ENCODE assay signal across 9 mouse cellular contexts in genomic region chr12:108613081-108613480, GRCm38 (mm10). TPM values are rescaled to one million over a fixed set of nuclear protein-coding genes. Genes with fewer than 3 reads are reported as not detected.
DNase-seq lines count a peak whose midpoint lies in the region; ATAC-seq lines count a peak whose summit lies in the region.
"Had no signal": no experiment of that assay in that cellular context is flagged by ENCODE, and none has a peak within 500 bp of the region (broad histone marks: within the 10 kb centered on the region; RNA-seq: fewer than 3 reads in every experiment).

No protein-coding gene starts in this region.

- no peak overlapping the region for H3K27ac ChIP-seq in forebrain, embryonic 13.5 days
- H3K27ac ChIP-seq: heart, embryonic 15.5 days had no signal

- WGBS in large intestine, adult 2 months = 10% methylated on average over 3 of the region's 3 CpGs
- WGBS in forebrain, embryonic 13.5 days = 46% methylated on average over 3 of the region's 3 CpGs

- peak; percentile 83 for ATAC-seq in CD4-positive, CD25-positive, alpha-beta regulatory T cell, adult 4 months
- peak; percentile 90 for ATAC-seq in megakaryocyte progenitor cell, adult 5-6 weeks (replicated peaks; ENCODE audit: poor library complexity)
- no peak for ATAC-seq in forebrain, embryonic 13.5 days

- no peaks in the 10 kb centered on the region for H3K9me3 ChIP-seq in forebrain, embryonic 13.5 days (replicated peaks)
- H3K9me3 ChIP-seq: heart, embryonic 15.5 days had no signal

- H3K36me3 ChIP-seq in forebrain, embryonic 13.5 days (ENCODE audit: poor library complexity, severe bottlenecking) = peaks cover 5% of the 10 kb centered on the region; the same call in 1 of the 2 replicates
- H3K36me3 ChIP-seq: heart, embryonic 15.5 days had no signal

- H3K9ac ChIP-seq in forebrain, embryonic 13.5 days = no peak overlapping the region
- H3K9ac ChIP-seq: heart, embryonic 15.5 days had no signal

- H3K4me3 ChIP-seq in forebrain, embryonic 13.5 days = no peak overlapping the region
- H3K4me3 ChIP-seq: heart, embryonic 15.5 days had no signal

- DNase-seq in R1 (ENCODE audit: low read depth, low spot score) = peak; percentile 83
- DNase-seq in cerebellum, adult 9-11 months = peak; percentile 43
- peak; percentile 57 for DNase-seq in heart, adult 8-10 months (ENCODE audit: low spot score)
- peak; percentile 67 for DNase-seq in large intestine, adult 2 months (ENCODE audit: low read depth, low spot score)
- peak; percentile 61 to 85 for DNase-seq in spleen, postnatal 4 days (ENCODE audit: low spot score in 2 of 2)

- peaks cover 11% of the 10 kb centered on the region; the same call in 1 of the 2 replicates for H3K4me1 ChIP-seq in forebrain, embryonic 13.5 days

- H3K4me2 ChIP-seq in forebrain, embryonic 13.5 days = no peak overlapping the region
- H3K4me2 ChIP-seq: heart, embryonic 15.5 days had no signal

- H3K27me3 ChIP-seq in forebrain, embryonic 13.5 days = no peaks in the 10 kb centered on the region
- H3K27me3 ChIP-seq: heart, embryonic 15.5 days had no signal

RNA-seq across cellular contexts. Expression of gene Evl, which starts 58.6 kb away (rescaled TPM):
- 100 to 1,000 TPM; 313 to 337 TPM for polyA plus RNA-seq in CD4-positive, CD25-positive, alpha-beta regulatory T cell, adult 4 months (2017; shearing (Covaris generic))
- total RNA-seq in heart, adult 8-10 months (2022) = 10 to 100 TPM; 29.0 to 41.2 (median 32.4) TPM
- polyA plus RNA-seq in large intestine, adult 2 months (2012; rRNA removed) = 26.9 and 27.2 TPM in 2 replicates
- 38.1 and 45.9 TPM in 2 replicates for total RNA-seq in megakaryocyte progenitor cell, adult 5-6 weeks (2015)
- total RNA-seq in megakaryocyte progenitor cell, adult 5-6 weeks (2017) = 17.0 and 38.9 TPM in 2 replicates
- polyA plus RNA-seq in forebrain, embryonic 13.5 days (2015; fragmentation: Nextera tagmentation; extraction: Ambion mirVana) = 147 and 159 TPM in 2 replicates
